In genomic region chr1:152578108-152578721, GRCm38 (mm10) we compare ENCODE assay signal across 11 mouse cellular contexts.
DNase-seq lines count a peak whose midpoint lies in the region; ATAC-seq and TF ChIP-seq lines count a peak whose summit lies in the region.
"Had no signal": no experiment of that assay in that cellular context is flagged by ENCODE, and none has a peak within 500 bp of the region (broad histone marks: within the 10 kb centered on the region; RNA-seq: fewer than 3 reads in every experiment).

No protein-coding gene starts in this region.

- peaks cover 6% of the 10 kb centered on the region for H3K79me2 ChIP-seq in heart, adult 2 months (replicated peaks; ENCODE audit: control insufficient read depth, insufficient read depth, low read length)

- H3K9ac ChIP-seq in heart, adult 2 months (ENCODE audit: low read depth, low read length): peak overlapping the region; percentile 62
- H3K9ac ChIP-seq in hindbrain, postnatal 0 days (replicated peaks; ENCODE audit: low read length): peak overlapping the region; percentile 35; the same call in 1 of the 2 replicates
- H3K9ac ChIP-seq: limb, embryonic 15.5 days had no signal

- H3K4me1 ChIP-seq in heart, adult 2 months (ENCODE audit: control insufficient read depth, insufficient read depth, low read length): peaks cover 42% of the 10 kb centered on the region
- H3K4me1 ChIP-seq in hindbrain, postnatal 0 days (ENCODE audit: insufficient read depth, low read length): peaks cover 13% of the 10 kb centered on the region
- peaks cover 14% of the 10 kb centered on the region for H3K4me1 ChIP-seq in thymus, adult 2 months (replicated peaks; ENCODE audit: control insufficient read depth, insufficient read depth, low read length)

- peak in 1 of 2 experiments; percentile 37 for DNase-seq in heart, adult 2 months
- no peak for DNase-seq in heart, postnatal 4 days
- peak; percentile 40 for DNase-seq in retina, postnatal 1 day
- DNase-seq in retina, embryonic 14.5 days (ENCODE audit: low spot score): no peak
- DNase-seq in hindbrain, postnatal 0 days (ENCODE audit: low spot score): peak; percentile 50
- no peak for DNase-seq in lung, postnatal 14 days
- no peak for DNase-seq in thymus, adult 2 months

- no peak for TF ChIP-seq POLR2A in heart, adult 2 months (IDR thresholded peaks at IDR 0.05; ENCODE audit: insufficient read depth, low read depth, low read length)
- TF ChIP-seq POLR2A in thymus, adult 2 months (IDR thresholded peaks at IDR 0.05; ENCODE audit: control insufficient read depth, extremely low read depth, insufficient read depth, low read length, poor library complexity): no peak

- H3K27ac ChIP-seq in heart, adult 2 months: peak overlapping the region; percentile 62
- peak overlapping the region; percentile 56; the same call in 1 of the 2 replicates for H3K27ac ChIP-seq in hindbrain, postnatal 0 days
- H3K27ac ChIP-seq in thymus, adult 2 months (ENCODE audit: control insufficient read depth, insufficient read depth, low read length): no peak overlapping the region
- H3K27ac ChIP-seq: limb, embryonic 15.5 days had no signal

- no peaks in the 10 kb centered on the region for H3K27me3 ChIP-seq in heart, adult 2 months (ENCODE audit: control insufficient read depth, insufficient read depth, low read length)
- no peaks in the 10 kb centered on the region for H3K27me3 ChIP-seq in hindbrain, postnatal 0 days (ENCODE audit: insufficient read depth, low read length)
- H3K27me3 ChIP-seq in thymus, adult 2 months (ENCODE audit: control insufficient read depth, insufficient read depth, low read length): no peaks in the 10 kb centered on the region
- H3K27me3 ChIP-seq: limb, embryonic 15.5 days had no signal

- TF ChIP-seq CTCF in heart, adult 2 months (IDR thresholded peaks at IDR 0.05): no peak
- no peak for TF ChIP-seq CTCF in hindbrain, postnatal 0 days (IDR thresholded peaks at IDR 0.05; ENCODE audit: low read depth)
- TF ChIP-seq CTCF in thymus, adult 2 months (IDR thresholded peaks at IDR 0.05; ENCODE audit: borderline replicate concordance, control insufficient read depth, extremely low read depth, insufficient read depth, low read length, poor library complexity): no peak

- H3K36me3 ChIP-seq in heart, adult 2 months (ENCODE audit: control insufficient read depth, insufficient read depth, low read length): peaks cover 23% of the 10 kb centered on the region
- H3K36me3 ChIP-seq in hindbrain, postnatal 0 days (ENCODE audit: insufficient read depth, low read length): no peaks in the 10 kb centered on the region
- no peaks in the 10 kb centered on the region for H3K36me3 ChIP-seq in thymus, adult 2 months (ENCODE audit: control insufficient read depth, insufficient read depth, low read length)
- H3K36me3 ChIP-seq: limb, embryonic 15.5 days had no signal

- no peak for ATAC-seq in hindbrain, postnatal 0 days
- ATAC-seq in megakaryocyte-erythroid progenitor cell, adult 5-6 weeks (replicated peaks; ENCODE audit: low FRiP score, low TSS enrichment, poor library complexity, severe bottlenecking): no peak

- no peak for TF ChIP-seq EP300 in heart, adult 2 months (IDR thresholded peaks at IDR 0.05; ENCODE audit: insufficient read depth, low read depth, low read length)

- H3K9me3 ChIP-seq in hindbrain, postnatal 0 days (ENCODE audit: low read length): no peaks in the 10 kb centered on the region
- H3K9me3 ChIP-seq: limb, embryonic 15.5 days had no signal

- WGBS in heart, adult 2 months: 44% methylated on average over 19 of the region's 19 CpGs
- WGBS in hindbrain, postnatal 0 days: 27% methylated on average over 19 of the region's 19 CpGs
- 91% methylated on average over 19 of the region's 19 CpGs for WGBS in thymus, adult 2 months

- intact Hi-C loops in heart, adult 2 months (cut with DNase I): loop anchor here (2.0 to 5.0 kb wide), 2 partner anchors 21 to 44 kb away; no protein-coding TSS in a partner anchor

- no peak overlapping the region for H3K4me3 ChIP-seq in heart, adult 2 months
- no peak overlapping the region for H3K4me3 ChIP-seq in hindbrain, postnatal 0 days (ENCODE audit: low read length)
- H3K4me3 ChIP-seq in thymus, adult 2 months (ENCODE audit: control insufficient read depth, insufficient read depth, low read length): no peak overlapping the region
- H3K4me3 ChIP-seq: erythroblast, embryonic 14.5 days; limb, embryonic 15.5 days had no signal

- peak overlapping the region; percentile 42 for H3K4me2 ChIP-seq in hindbrain, postnatal 0 days (ENCODE audit: low read depth, low read length)
- H3K4me2 ChIP-seq: heart, embryonic 11.5 days; limb, embryonic 15.5 days had no signal

Comparison
In these comparisons a context has a peak if more than half of its experiments do, and no peak if none do; other contexts are left out.
1. DNase-seq: peak in retina, postnatal 1 day (single experiment) and hindbrain, postnatal 0 days (single experiment); none in heart, postnatal 4 days (single experiment), retina, embryonic 14.5 days (single experiment), lung, postnatal 14 days (single experiment) and thymus, adult 2 months (single experiment).